Mouse (Mus musculus): Measurements from ENCODE around the gene Pln. TPM values are rescaled to one million over a fixed set of nuclear protein-coding genes. Genes with fewer than 3 reads are reported as not detected.

Gene Pln
- total and polyA plus RNA-seq, 3 experiments = 0.35 to 0.47 (median 0.41) TPM

DNA sequence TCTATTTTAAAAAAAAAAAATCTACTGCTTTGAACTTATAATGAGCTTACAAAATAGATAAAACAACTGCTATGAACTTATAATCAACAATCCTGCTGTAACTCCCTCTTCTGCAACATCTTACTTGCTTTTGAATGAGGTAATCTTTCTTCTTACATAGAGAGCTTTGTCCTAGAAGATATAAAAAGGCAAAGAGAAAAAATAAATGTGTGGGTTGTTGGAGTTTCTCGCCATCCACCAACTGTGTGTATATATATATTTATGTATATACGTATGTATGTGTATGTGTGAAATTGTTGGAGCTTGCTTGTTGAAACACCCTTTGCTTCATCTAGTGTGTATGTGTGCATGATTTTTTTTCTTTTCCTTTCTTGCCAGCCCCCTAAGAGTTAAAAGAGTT lies 29.8 kb downstream of the Pln start:
- no peak for DNase-seq

- no peak for DNase-seq
These were observed 36.6 kb downstream of the Pln start for GRCm38 (mm10) chr10:53373885-53374578.

GRCm38 (mm10) chr10:53377096-53377495 lies 39.6 kb downstream of the Pln start:
- peak; percentile 18 for DNase-seq

DNA sequence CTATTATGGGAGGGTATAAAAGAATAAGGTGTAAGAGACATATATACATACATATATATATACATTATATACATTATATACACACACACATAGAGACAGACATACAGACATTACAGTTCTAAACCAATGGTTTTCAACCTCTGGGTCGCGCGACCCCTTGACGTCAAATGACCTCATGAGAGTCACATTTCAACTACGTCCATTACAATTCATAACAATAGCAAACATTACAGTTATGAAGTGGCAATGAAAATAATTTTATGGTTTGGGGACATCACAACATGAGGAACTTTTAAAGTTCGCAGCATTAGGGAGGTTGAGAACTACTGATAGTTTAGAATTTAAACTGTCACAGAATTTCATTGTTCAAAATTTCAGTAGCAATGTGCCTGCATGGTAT lies 40.8 kb downstream of the Pln start:
- no peak for DNase-seq

- DNase-seq = no peak
These were observed 41.7 kb downstream of the Pln start for GRCm38 (mm10) chr10:53378981-53379708.

DNA sequence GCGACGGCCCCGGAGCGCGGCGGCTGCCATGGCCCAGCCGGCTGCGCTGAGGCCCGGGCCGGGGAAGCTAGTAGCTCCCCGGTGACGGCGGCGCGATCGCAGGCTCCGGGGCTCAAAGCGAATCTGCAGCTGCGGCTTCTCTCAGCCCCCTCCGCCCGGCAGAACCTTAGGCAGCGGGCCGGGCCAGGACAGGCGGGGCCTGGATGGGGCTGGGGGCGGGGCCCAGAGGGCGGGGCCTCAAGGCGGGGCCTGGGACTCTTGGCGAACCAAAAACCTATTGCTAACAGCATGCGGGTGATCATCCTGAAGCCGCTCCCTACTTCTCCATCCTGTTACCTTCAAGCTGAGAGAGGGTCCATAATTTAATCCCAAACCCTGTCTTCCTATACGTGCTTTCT lies 42.2 kb downstream of the Pln start, which contains the start of gene Cep85l:
TSS of gene Cep85l (minus strand) at position 239 of the 398 bp plus-strand sequence.
- peak; percentile 95 for DNase-seq

- DNase-seq = no peak
These were observed 45.4 kb downstream of the Pln start for GRCm38 (mm10) chr10:53382696-53383365.

DNA sequence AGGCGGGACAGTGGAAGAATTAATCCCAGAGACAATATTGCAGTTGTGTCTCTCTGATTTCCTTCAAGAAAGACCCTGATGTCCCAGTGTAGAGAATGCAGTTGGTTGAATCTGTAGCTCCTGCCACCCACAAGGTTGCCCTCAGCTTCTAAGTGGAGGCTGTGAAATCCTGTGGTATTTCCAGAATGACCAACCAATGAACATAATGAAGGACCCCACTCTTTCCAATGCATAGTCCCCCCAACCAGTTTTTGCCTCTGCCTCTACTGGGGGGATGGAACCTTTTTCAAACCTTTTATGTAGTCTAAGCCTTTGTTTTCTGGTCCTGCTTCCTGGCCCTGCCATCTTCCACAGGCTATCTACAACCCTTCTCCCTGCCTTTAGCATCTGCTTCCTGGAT lies 47.4 kb downstream of the Pln start:
- no peak for DNase-seq

DNA sequence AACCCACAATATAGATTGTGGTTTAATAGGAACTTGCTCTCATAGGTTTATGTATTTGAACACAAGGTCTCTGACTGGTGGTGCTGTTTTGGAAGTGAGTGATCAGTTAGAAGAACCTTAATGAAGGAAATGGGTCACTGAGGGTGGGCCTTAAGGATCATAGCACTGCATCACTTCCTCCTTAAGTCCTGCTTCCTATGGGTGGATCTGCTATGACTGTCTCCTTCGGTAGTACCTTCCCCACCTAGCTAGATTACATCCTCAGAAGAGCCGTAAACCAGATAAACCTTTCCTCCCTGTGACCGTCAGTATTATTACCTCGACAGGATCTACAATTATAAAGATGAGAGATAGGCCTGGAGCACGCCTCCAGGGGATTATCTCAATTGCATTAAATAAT lies 48.0 kb downstream of the Pln start:
- no peak for DNase-seq

DNA sequence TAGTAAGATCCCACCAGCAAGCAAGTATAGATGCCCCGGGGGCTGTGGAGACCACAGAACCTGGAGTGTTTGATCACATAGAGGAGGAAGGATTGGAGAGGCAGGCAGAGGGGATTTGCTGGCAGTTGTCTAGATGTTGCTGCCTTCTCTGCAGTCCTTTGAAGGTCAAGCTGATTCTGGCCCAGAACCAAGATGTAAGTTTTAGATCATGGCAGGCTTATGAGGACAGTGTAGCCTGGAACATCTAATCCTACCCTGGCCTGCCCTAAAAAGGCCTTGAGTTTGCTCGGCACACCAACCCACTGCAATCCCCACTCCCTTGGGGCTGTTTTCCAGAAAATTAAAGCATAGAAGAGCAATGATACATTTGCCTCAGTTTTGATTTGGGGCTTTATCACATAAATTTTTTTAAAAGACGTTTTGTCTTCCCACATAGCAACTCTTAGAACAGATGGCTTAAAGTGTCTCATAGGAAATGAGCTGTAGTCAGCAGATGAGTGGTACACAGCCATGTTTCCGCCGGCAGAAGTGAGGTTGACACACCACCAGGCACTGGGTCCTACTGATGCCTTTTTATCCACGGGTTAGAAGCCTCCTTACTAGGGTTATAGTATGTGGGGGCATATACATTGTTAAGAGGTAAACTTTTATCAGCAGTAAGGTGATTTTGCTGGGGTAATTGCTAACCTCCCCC lies 50.9 kb downstream of the Pln start:
- DNase-seq = no peak

DNA sequence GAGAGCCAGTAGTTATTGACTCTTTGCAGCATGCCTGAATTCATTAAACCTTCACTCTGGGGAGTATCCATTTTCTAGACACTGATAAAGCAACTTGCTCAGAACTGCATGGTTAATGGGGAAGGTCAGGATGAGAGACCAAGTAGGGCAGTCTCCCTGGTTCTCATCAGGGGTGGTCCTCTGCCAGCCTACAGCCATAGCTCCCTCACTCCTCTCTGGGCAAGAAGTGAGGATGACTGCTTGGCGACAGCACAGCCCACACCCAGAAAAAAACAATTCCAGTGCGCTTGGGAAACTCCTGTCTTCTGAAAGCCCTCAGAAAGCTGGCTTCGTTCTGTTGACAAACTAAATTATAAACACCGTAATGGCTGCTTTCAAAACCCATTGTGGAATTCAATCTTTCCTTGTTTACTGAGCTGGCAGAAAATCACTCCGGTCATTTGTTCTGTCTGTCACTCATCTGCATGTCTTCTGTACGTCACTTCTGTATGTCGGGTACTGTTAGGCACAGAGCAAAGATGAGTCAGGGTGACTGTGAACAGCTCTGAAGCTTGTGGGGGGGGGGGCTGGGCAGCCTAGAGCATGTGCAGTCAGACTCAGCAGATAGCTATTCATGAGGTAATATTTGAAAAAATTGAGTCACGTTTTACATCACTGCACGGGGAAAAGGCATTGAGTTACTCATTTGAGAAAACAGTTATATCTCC lies 57.6 kb downstream of the Pln start:
- no peak for DNase-seq

Other genes starting within 250 kb of the Pln start
- 10 to 100 TPM in 1 of 2 experiments, 1 to 10 TPM in 1; 9.5 to 10.6 TPM for gene Cep85l, start 42.3 kb downstream of the Pln start, total RNA-seq (2021)
- gene Cep85l, start 42.3 kb downstream of the Pln start, polyA plus RNA-seq (2012; rRNA removed) = 3.6 TPM in 2 replicates